Mouse (Mus musculus) midbrain, embryonic 12.5 days (tissue): Measurements from ENCODE around the gene Olfr835. TPM values are rescaled to one million over a fixed set of nuclear protein-coding genes. Genes with fewer than 3 reads are reported as not detected.

Experiments used
- ATAC-seq: fragments of 200-750 bp; cut with Nextera tagmentation; 2 replicates; pipeline ENCODE4 v1.8.0; 2017; ENCODE audit warnings: low read depth, moderate TSS enrichment, moderate library complexity; ENCODE audit not compliant: low FRiP score
- H3K27ac ChIP-seq: fragments of 300-500 bp; sonication (generic); replicated peaks from 2 replicates; pipeline ENCODE4 v1.5.1; 2016; ENCODE audit warnings: mild to moderate bottlenecking
- H3K27me3 ChIP-seq: fragments of 300-500 bp; sonication (generic); 2 replicates; pipeline ENCODE4 v1.6.1; 2016; ENCODE audit warnings: mild to moderate bottlenecking
- H3K36me3 ChIP-seq: fragments of 300-500 bp; sonication (generic); 2 replicates; pipeline ENCODE4 v1.6.1; 2016
- H3K4me1 ChIP-seq: fragments of 300-500 bp; sonication (generic); 2 replicates; pipeline ENCODE4 v1.6.1; 2016
- H3K4me2 ChIP-seq: fragments of 300-500 bp; sonication (generic); replicated peaks from 2 replicates; pipeline ENCODE4 v1.6.1; 2016; ENCODE audit warnings: mild to moderate bottlenecking, moderate library complexity
- H3K4me3 ChIP-seq: fragments of 300-500 bp; sonication (generic); 2 replicates; pipeline ENCODE4 v1.5.1; 2016; ENCODE audit warnings: mild to moderate bottlenecking
- H3K9ac ChIP-seq: fragments of 300-500 bp; sonication (generic); replicated peaks from 2 replicates; pipeline ENCODE4 v1.6.1; 2016; ENCODE audit warnings: mild to moderate bottlenecking, moderate library complexity
- H3K9me3 ChIP-seq: fragments of 300-500 bp; sonication (generic); 2 replicates; pipeline ENCODE4 v1.6.1; 2016; ENCODE audit warnings: mild to moderate bottlenecking
- WGBS: fragments of 180-500 bp; shearing (Covaris S2); methylation state at CpG from one replicate; pipeline ENCODE4 v1.1.7; 2016; 5-methylcytosine and 5-hydroxymethylcytosine counted together
- polyA plus RNA-seq: library from polyadenylated mRNA; unstranded; fragments of >200 nt; fragmentation: Nextera tagmentation; extraction: Ambion mirVana; gene quantifications from 2 replicates; pipeline ENCODE4 v1.2.1, GENCODE M21; 2016

Gene Olfr835
- polyA plus RNA-seq, result not detected in 2 replicates

DNA sequence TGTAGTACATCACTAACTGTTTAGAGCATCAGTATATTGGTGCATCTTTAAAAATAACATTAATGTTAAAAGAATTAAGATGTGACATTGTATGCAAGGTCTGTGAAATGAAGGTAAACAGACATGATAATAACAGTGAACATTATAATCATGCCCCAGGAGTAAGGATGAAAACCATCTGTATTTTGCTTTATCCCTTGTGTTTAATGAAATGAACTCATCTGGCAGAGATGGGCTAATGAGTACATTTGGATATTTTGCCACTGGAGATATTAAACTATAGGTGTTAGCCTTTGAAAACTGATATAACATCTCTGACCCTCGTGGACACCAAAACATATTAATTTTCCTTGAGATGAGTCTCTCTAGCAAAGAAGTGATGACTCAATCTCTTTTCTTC lies at the start of gene Olfr835:
Gene Olfr835, plus strand, starts transcription at position 301 of the 400 bp plus-strand sequence.
- Histone ChIP-seq H3K4me1 (no peaks in the 10 kb centered on the region), H3K4me2 (no peak within 1 kb of the TSS), H3K27me3 (no peaks in the 10 kb centered on the region), H3K9me3 (0 out of 2 replicates have a peak, but pooled peaks cover 7% of the 10 kb centered on the region), H3K27ac (no peak within 1 kb of the TSS), H3K4me3 (no peak within 1 kb of the TSS), H3K9ac (no peak within 1 kb of the TSS), H3K36me3 (no peaks in the 10 kb centered on the region)
- ATAC-seq, result no peak
- WGBS, result 59% methylated on average over 1 of the region's 1 CpGs

DNA sequence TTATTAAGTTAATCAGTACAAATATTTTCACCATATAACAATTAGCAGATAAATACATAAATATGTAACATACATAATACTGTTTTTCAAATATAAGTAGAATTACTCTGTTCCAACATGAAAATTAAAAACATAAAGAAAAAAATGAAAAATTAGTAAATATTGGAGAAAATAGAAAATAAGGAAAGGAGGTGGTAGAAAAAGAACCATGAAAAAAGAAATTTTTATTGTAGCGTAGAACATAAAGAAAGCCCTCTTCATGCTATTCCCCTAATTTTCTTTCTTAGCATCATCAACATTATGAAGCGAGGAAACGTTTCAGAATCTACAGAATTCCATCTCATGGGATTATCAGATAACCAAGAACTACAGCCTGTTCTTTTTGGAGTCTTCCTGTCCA lies 44.8 kb upstream of the Olfr835 start, which contains the start of gene Olfr834:
Gene Olfr834, plus strand, starts transcription at position 301 of the 400 bp plus-strand sequence.
- 80% methylated on average over 3 of the region's 3 CpGs for WGBS
- no peak within 1 kb of the TSS for H3K27ac ChIP-seq
- H3K4me1 ChIP-seq, result no peaks in the 10 kb centered on the region
- no peak for ATAC-seq
- no peak within 1 kb of the TSS for H3K4me2 ChIP-seq
- no peaks in the 10 kb centered on the region for H3K36me3 ChIP-seq
- no peaks in the 10 kb centered on the region for H3K27me3 ChIP-seq
- H3K9me3 ChIP-seq, result no peaks in the 10 kb centered on the region
- H3K4me3 ChIP-seq, result no peak within 1 kb of the TSS
- no peak within 1 kb of the TSS for H3K9ac ChIP-seq

GRCm38 (mm10) chr9:19084986-19085385 lies 52.5 kb downstream of the Olfr835 start:
- Histone ChIP-seq H3K9ac (no peak overlapping the region), H3K4me3 (no peak overlapping the region), H3K4me2 (no peak overlapping the region), H3K27ac (no peak overlapping the region), H3K36me3 (no peaks in the 10 kb centered on the region), H3K9me3 (peaks cover 8% of the 10 kb centered on the region), H3K4me1 (no peaks in the 10 kb centered on the region), H3K27me3 (no peaks in the 10 kb centered on the region)
- 37% methylated on average over 3 of the region's 3 CpGs for WGBS
- no peak for ATAC-seq

Other genes with a start within 250 kb of the Olfr835 start
- gene Olfr828, start 213.2 kb upstream of the Olfr835 start, polyA plus RNA-seq, result not detected in 2 replicates
- not detected in 2 replicates for gene Olfr829, start 177.8 kb upstream of the Olfr835 start, polyA plus RNA-seq
- not detected in 2 replicates for gene Olfr830, start 158.0 kb upstream of the Olfr835 start, polyA plus RNA-seq
- not detected in 2 replicates for gene Olfr832, start 95.6 kb upstream of the Olfr835 start, polyA plus RNA-seq
- not detected in 2 replicates for gene Olfr834, start 44.7 kb upstream of the Olfr835 start, polyA plus RNA-seq
- gene Olfr836, start 87.6 kb downstream of the Olfr835 start, polyA plus RNA-seq, result not detected in 2 replicates
- not detected in 2 replicates for gene Olfr837, start 103.6 kb downstream of the Olfr835 start, polyA plus RNA-seq
- not detected in 2 replicates for gene Olfr839-ps1, start 144.6 kb downstream of the Olfr835 start, polyA plus RNA-seq
- gene Olfr843, start 219.3 kb downstream of the Olfr835 start, polyA plus RNA-seq, result not detected in 2 replicates